Mouse (Mus musculus) heart, adult 2 months (tissue): Measurements from ENCODE around the gene Hgd.

Experiments
- CTCF ChIP-seq: fragments of 200-600 bp; IDR thresholded peaks from 2 replicates; pipeline ENCODE4 v1.8.1; 2022; ENCODE audit warnings: antibody characterized with exemption, mild to moderate bottlenecking, moderate library complexity
- POLR2A ChIP-seq: fragments of 200-500 bp; IDR thresholded peaks from 2 replicates; pipeline ENCODE4 v1.6.1; 2011; ENCODE audit warnings: mild to moderate bottlenecking, low read depth, low read length, control low read depth; ENCODE audit not compliant: insufficient read depth

DNA sequence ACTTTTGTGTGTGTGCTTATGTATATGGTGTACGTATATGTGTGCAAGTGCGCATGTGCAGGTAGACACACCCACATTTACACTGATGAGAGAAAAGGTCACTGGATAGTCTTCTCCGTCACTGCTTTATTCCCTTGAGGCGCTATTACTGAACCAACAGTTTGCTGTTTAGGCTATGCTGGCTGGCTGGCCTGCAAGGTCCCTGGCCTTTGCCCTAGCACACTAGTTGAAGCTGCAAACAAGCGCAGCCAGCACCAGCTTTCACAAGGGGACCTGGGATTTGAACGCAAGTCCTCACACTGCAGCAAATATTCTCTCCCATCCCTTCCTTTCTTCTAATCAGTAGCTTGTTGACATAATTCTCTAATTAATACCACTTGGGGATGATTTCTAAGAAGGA is 49.8 kb upstream of the Hgd start:
- TF ChIP-seq CTCF (no peak), POLR2A (no peak)
